Mouse (Mus musculus): ENCODE results near the gene Nploc4.

The Nploc4 gene

GRCm38 (mm10) chr11:120378611-120379540 is 58.6 kb downstream of the Nploc4 start, which contains the start of gene Faap100:
Gene Faap100, minus strand, starts transcription at chr11:120378764.
- in situ Hi-C loops (cut with MboI): no loop called here

GRCm38 (mm10) chr11:120378031-120378610 is 59.4 kb downstream of the Nploc4 start:
- in situ Hi-C loops (cut with MboI): no loop called here

- in situ Hi-C loops (cut with MboI): no loop called here
Measured at GRCm38 (mm10) chr11:120377337-120377736, 60.2 kb downstream of the Nploc4 start.

GRCm38 (mm10) chr11:120376302-120377160 is 61.0 kb downstream of the Nploc4 start:
- in situ Hi-C loops (cut with MboI): no loop called here

- in situ Hi-C loops (cut with MboI): no loop called here
Measured at GRCm38 (mm10) chr11:120375324-120375723, 62.2 kb downstream of the Nploc4 start.

- in situ Hi-C loops (cut with MboI): no loop called here
Measured at GRCm38 (mm10) chr11:120373820-120374586, 63.5 kb downstream of the Nploc4 start.

- in situ Hi-C loops (cut with MboI): no loop called here
Measured at GRCm38 (mm10) chr11:120373025-120373424, 64.5 kb downstream of the Nploc4 start.

- in situ Hi-C loops (cut with MboI): no loop called here
Measured at GRCm38 (mm10) chr11:120369656-120370055, 67.9 kb downstream of the Nploc4 start.

GRCm38 (mm10) chr11:120366443-120367027 is 71.0 kb downstream of the Nploc4 start:
- in situ Hi-C loops (cut with MboI): no loop called here

GRCm38 (mm10) chr11:120362891-120363290 is 74.6 kb downstream of the Nploc4 start:
- in situ Hi-C loops (cut with MboI): no loop called here

- in situ Hi-C loops (cut with MboI): no loop called here
Measured at GRCm38 (mm10) chr11:120361295-120361694, 76.2 kb downstream of the Nploc4 start, which contains the start of gene Fscn2. Gene Fscn2, plus strand, starts transcription at chr11:120361534.

GRCm38 (mm10) chr11:120360755-120361154 is 76.8 kb downstream of the Nploc4 start:
- in situ Hi-C loops (cut with MboI): no loop called here

GRCm38 (mm10) chr11:120360062-120360461 is 77.4 kb downstream of the Nploc4 start:
- in situ Hi-C loops (cut with MboI): no loop called here

GRCm38 (mm10) chr11:120359391-120359790 is 78.1 kb downstream of the Nploc4 start:
- in situ Hi-C loops (cut with MboI): no loop called here

- in situ Hi-C loops (cut with MboI): no loop called here
Measured at GRCm38 (mm10) chr11:120357791-120358401, 79.6 kb downstream of the Nploc4 start.

GRCm38 (mm10) chr11:120356900-120357299 is 80.6 kb downstream of the Nploc4 start:
- in situ Hi-C loops (cut with MboI): no loop called here

GRCm38 (mm10) chr11:120356319-120356840 is 81.1 kb downstream of the Nploc4 start:
- in situ Hi-C loops (cut with MboI): no loop called here

GRCm38 (mm10) chr11:120355277-120356039 is 82.0 kb downstream of the Nploc4 start:
- in situ Hi-C loops (cut with MboI): no loop called here

All from mature B cell (primary cell).